Mouse (Mus musculus) kidney, adult 2 months (tissue): Measurements from ENCODE around the gene Glrx2. TPM values are rescaled to one million over a fixed set of nuclear protein-coding genes. Genes with fewer than 3 reads are reported as not detected.
"Not testable (repeated sequence)": the region's sequence is repeated elsewhere in the genome, so short reads cannot be mapped to it uniquely, and the experiment has no call there.

Source experiments
- DNase-seq: peaks from one replicate; pipeline ENCODE4 v3.0.0; 2021
- H3K27ac ChIP-seq: fragments of 200-500 bp; 2 replicates; pipeline ENCODE4 v1.5.1; 2012; ENCODE audit warnings: low read depth, low read length, control low read depth, inconsistent platforms; ENCODE audit not compliant: insufficient read depth
- H3K27me3 ChIP-seq: fragments of 200-500 bp; replicated peaks from 2 replicates; pipeline ENCODE4 v1.6.1; 2012; ENCODE audit warnings: mild to moderate bottlenecking, moderate library complexity, low read length, inconsistent platforms; ENCODE audit not compliant: control insufficient read depth, insufficient read depth
- H3K36me3 ChIP-seq: fragments of 200-500 bp; 2 replicates; pipeline ENCODE4 v1.6.1; 2012; ENCODE audit warnings: mild to moderate bottlenecking, moderate library complexity, low read length, inconsistent platforms; ENCODE audit not compliant: control insufficient read depth, insufficient read depth
- H3K4me1 ChIP-seq: fragments of 200-500 bp; 2 replicates; pipeline ENCODE4 v1.6.1; 2011; ENCODE audit warnings: low read length; ENCODE audit not compliant: control insufficient read depth, insufficient read depth
- H3K4me3 ChIP-seq: fragments of 200-500 bp; 2 replicates; pipeline ENCODE4 v1.5.1; 2011; ENCODE audit warnings: mild to moderate bottlenecking, low read depth, low read length, control low read depth; ENCODE audit not compliant: insufficient read depth
- CTCF ChIP-seq: fragments of 200-500 bp; conservative IDR thresholded peaks from 2 replicates; pipeline ENCODE4 v1.5.1; 2011; ENCODE audit warnings: low read depth, mild to moderate bottlenecking, control low read depth, low read length, moderate library complexity, mixed read lengths; ENCODE audit not compliant: insufficient read depth, insufficient read length
- POLR2A ChIP-seq: fragments of 200-500 bp; IDR thresholded peaks from one replicate; pipeline ENCODE4 v1.6.1; 2011; ENCODE audit warnings: low read depth, low read length, control low read depth
- WGBS: fragments of 180-500 bp; shearing (Covaris S2); methylation state at CpG from one replicate; pipeline ENCODE4 v1.1.7; 2018; 5-methylcytosine and 5-hydroxymethylcytosine counted together
- polyA plus RNA-seq: library from polyadenylated mRNA; depleted of rRNA; stranded (reverse); fragments of >200 nt; gene quantifications from 2 replicates; pipeline ENCODE4 v1.2.3, GENCODE M21; 2012; rRNA removed

Gene Glrx2
- 26.6 and 28.5 TPM in 2 replicates for polyA plus RNA-seq

DNA sequence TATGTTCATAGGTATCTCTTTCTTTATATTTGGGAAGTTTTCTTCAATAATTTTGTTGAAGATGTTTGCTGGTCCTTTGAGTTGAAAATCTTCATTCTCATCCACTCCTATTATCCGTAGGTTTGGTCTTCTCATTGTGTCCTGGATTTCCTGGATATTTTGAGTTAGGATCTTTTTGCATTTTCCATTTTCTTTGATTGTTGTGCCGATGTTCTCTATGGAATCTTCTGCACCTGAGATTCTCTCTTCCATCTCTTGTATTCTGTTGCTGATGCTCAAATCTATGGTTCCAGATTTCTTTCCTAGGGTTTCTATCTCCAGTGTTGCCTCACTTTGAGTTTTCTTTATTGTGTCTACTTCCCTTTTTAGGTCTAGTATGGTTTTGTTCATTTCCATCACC, at the start of gene Glrx2:
Glrx2 (plus strand) TSS at position 301 of the 400 bp plus-strand sequence.
- DNase-seq, H3K27ac ChIP-seq, H3K27me3 ChIP-seq, H3K4me3 ChIP-seq, H3K4me1 ChIP-seq, H3K36me3 ChIP-seq: not testable (repeated sequence)
- WGBS: no CpG with 5 or more reads among the region's 2 CpGs

GRCm38 (mm10) chr1:143675734-143676361, 40.3 kb upstream of the Glrx2 start:
- Histone ChIP-seq H3K27ac (no peak overlapping the region), H3K4me1 (no peaks in the 10 kb centered on the region), H3K4me3 (no peak overlapping the region), H3K36me3 (no peaks in the 10 kb centered on the region), H3K27me3 (no peaks in the 10 kb centered on the region)
- WGBS: 89% methylated on average over 4 of the region's 4 CpGs
- no peak for DNase-seq
- TF ChIP-seq POLR2A (no peak), CTCF (no peak)

- H3K4me3 ChIP-seq: no peak overlapping the region
- peaks cover 2% of the 10 kb centered on the region for H3K36me3 ChIP-seq
- DNase-seq: peak; percentile 60
- H3K27me3 ChIP-seq: no peaks in the 10 kb centered on the region
- H3K4me1 ChIP-seq: no peaks in the 10 kb centered on the region
- no peak for TF ChIP-seq POLR2A
- no peak for TF ChIP-seq CTCF
- no peak overlapping the region for H3K27ac ChIP-seq
- WGBS: 85% methylated on average over 5 of the region's 5 CpGs
These were observed 35.0 kb upstream of the Glrx2 start for GRCm38 (mm10) chr1:143681108-143681507.

- no peaks in the 10 kb centered on the region for H3K4me1 ChIP-seq
- 85% methylated on average over 3 of the region's 3 CpGs for WGBS
- H3K36me3 ChIP-seq: peaks cover 9% of the 10 kb centered on the region
- DNase-seq: no peak
- H3K27ac ChIP-seq: no peak overlapping the region
- TF ChIP-seq CTCF: no peak
- H3K4me3 ChIP-seq: no peak overlapping the region
- no peaks in the 10 kb centered on the region for H3K27me3 ChIP-seq
These were observed 31.3 kb upstream of the Glrx2 start for GRCm38 (mm10) chr1:143684849-143685248.

DNA sequence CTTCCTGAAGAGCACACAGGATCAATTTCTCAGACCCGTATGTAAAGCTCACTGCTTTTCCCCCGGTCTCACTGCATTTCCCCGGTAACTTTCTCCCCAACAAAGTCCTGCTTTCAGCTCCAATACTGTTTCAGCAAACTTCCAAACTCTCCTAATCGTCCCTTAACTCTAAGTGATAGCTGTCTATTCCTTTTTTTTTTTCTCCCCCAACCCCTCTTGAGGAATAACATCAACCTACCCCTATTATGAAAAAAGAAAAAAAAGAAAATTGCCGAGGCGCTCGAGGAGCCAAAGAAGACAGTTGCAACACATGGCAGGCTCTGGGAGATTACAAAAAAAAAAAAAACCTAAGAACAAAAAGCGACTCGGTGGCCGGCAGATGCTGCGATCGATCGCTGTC, 14.4 kb upstream of the Glrx2 start:
- Histone ChIP-seq H3K27me3 (no peaks in the 10 kb centered on the region), H3K27ac (peak overlapping the region; percentile 89; the same call in 1 of the 2 replicates), H3K36me3 (no peaks in the 10 kb centered on the region; the same call in 1 of the 2 replicates), H3K4me3 (peak overlapping the region; percentile 99), H3K4me1 (no peaks in the 10 kb centered on the region; the same call in 1 of the 2 replicates)
- under 1% methylated on average over 13 of the region's 13 CpGs for WGBS
- TF ChIP-seq POLR2A: no peak
- TF ChIP-seq CTCF: no peak
- DNase-seq: no peak

- WGBS: 1% methylated on average over 47 of the region's 48 CpGs
- no peak for TF ChIP-seq POLR2A
- no peak for TF ChIP-seq CTCF
- Histone ChIP-seq H3K4me3 (peak overlapping the region; percentile 99), H3K36me3 (no peaks in the 10 kb centered on the region), H3K27ac (peak overlapping the region; percentile 89), H3K4me1 (no peaks in the 10 kb centered on the region; the same call in 1 of the 2 replicates), H3K27me3 (no peaks in the 10 kb centered on the region)
- DNase-seq: peak; percentile 59
These were observed 13.9 kb upstream of the Glrx2 start for GRCm38 (mm10) chr1:143702141-143702740.

GRCm38 (mm10) chr1:143702741-143703262, 13.3 kb upstream of the Glrx2 start, which contains the start of gene Cdc73:
TSS of gene Cdc73 (minus strand) at chr1:143702893.
- Histone ChIP-seq H3K27ac (peak within 1 kb of the TSS; percentile 89), H3K27me3 (no peaks in the 10 kb centered on the region), H3K36me3 (no peaks in the 10 kb centered on the region), H3K4me1 (no peaks in the 10 kb centered on the region; the same call in 1 of the 2 replicates), H3K4me3 (peak within 1 kb of the TSS; percentile 99)
- no peak for TF ChIP-seq POLR2A
- TF ChIP-seq CTCF: peak; percentile 54
- under 1% methylated on average over 74 of the region's 74 CpGs for WGBS
- DNase-seq: peak; percentile 95
